ENCODE assay signal across 10 mouse cellular contexts in genomic region chr10:17294440-17294839, GRCm38 (mm10).
"Had no signal": no experiment of that assay in that cellular context is flagged by ENCODE, and none has a peak within 500 bp of the region (broad histone marks: within the 10 kb centered on the region; RNA-seq: fewer than 3 reads in every experiment).

No protein-coding gene starts in this region.

- ATAC-seq: intestine, embryonic 16.5 days had no signal

- DNase-seq: kidney, adult 2 months; kidney, postnatal 10 days; kidney, postnatal 36 days; left cerebral cortex, postnatal 4 days; lung, adult 18-20 months; lung, postnatal 4 days; midbrain, embryonic 14.5 days; right cerebral cortex, postnatal 4 days; thymus, postnatal 25 days had no signal
